Mouse (Mus musculus) MEL (cell line): Measurements from ENCODE around the gene Batf3. TPM values are rescaled to one million over a fixed set of nuclear protein-coding genes. Genes with fewer than 3 reads are reported as not detected.

Source experiments
- DNase-seq: peaks from one replicate; pipeline ENCODE4 v3.0.0; 2011; ENCODE audit warnings: low read depth, low spot score
- H3K27ac ChIP-seq: 2 replicates; pipeline ENCODE4 v1.5.1; 2012; ENCODE audit warnings: low read depth, mild to moderate bottlenecking, control low read depth, low read length, moderate library complexity; ENCODE audit not compliant: control insufficient read depth
- H3K27me3 ChIP-seq, 2 experiments: fragments of 150-350 bp in 1 of 2; sonication (generic) in 1 of 2; 2 replicates each; pipeline ENCODE4 v1.6.1; 2012; ENCODE audit warnings: low read length in 2 of 2, mild to moderate bottlenecking in 2 of 2, improper control_type of control experiment in 1 of 2, moderate library complexity in 1 of 2; ENCODE audit not compliant: insufficient read depth in 2 of 2, control insufficient read depth in 1 of 2
- H3K36me3 ChIP-seq, 2 experiments: 2 replicates each; pipeline ENCODE4 v1.6.1; 2012 to 2014; ENCODE audit warnings: low read length in 2 of 2, improper control_type of control experiment in 1 of 2, inconsistent platforms in 1 of 2, mild to moderate bottlenecking in 1 of 2; ENCODE audit not compliant: insufficient read depth in 2 of 2, control insufficient read depth in 1 of 2
- H3K4me1 ChIP-seq, 2 experiments: fragments of 150-350 bp in 1 of 2; sonication (generic) in 1 of 2; 2 replicates each; pipeline ENCODE4 v1.6.1; 2012; ENCODE audit warnings: low read length in 2 of 2, improper control_type of control experiment in 1 of 2, mild to moderate bottlenecking in 1 of 2; ENCODE audit not compliant: insufficient read depth in 2 of 2, control insufficient read depth in 1 of 2
- H3K4me3 ChIP-seq, 2 experiments: fragments of 150-350 bp in 1 of 2; sonication (generic) in 1 of 2; 2 replicates each; pipeline ENCODE4 v1.5.1; 2012; ENCODE audit warnings: low read depth in 2 of 2, low read length in 2 of 2, mild to moderate bottlenecking in 2 of 2, moderate library complexity in 2 of 2, control low read depth in 1 of 2, improper control_type of control experiment in 1 of 2; ENCODE audit not compliant: control insufficient read depth in 1 of 2, insufficient read depth in 1 of 2
- H3K79me2 ChIP-seq: 2 replicates; pipeline ENCODE4 v1.6.1; 2012; ENCODE audit warnings: mild to moderate bottlenecking, low read length, moderate library complexity; ENCODE audit not compliant: control insufficient read depth, poor library complexity, insufficient read depth
- H3K9ac ChIP-seq: 2 replicates; pipeline ENCODE4 v1.6.1; 2012; ENCODE audit warnings: low read depth, mild to moderate bottlenecking, control low read depth, low read length, moderate library complexity; ENCODE audit not compliant: control insufficient read depth, poor library complexity, severe bottlenecking
- H3K9me3 ChIP-seq: fragments of 150-350 bp; sonication (generic); replicated peaks from 2 replicates; pipeline ENCODE4 v1.6.1; 2012; ENCODE audit warnings: mild to moderate bottlenecking, low read length, improper control_type of control experiment, moderate library complexity; ENCODE audit not compliant: insufficient read depth
- CHD1 ChIP-seq: IDR thresholded peaks from 2 replicates; pipeline ENCODE4 v1.6.1; 2012; ENCODE audit warnings: low read depth, mild to moderate bottlenecking, inconsistent platforms, low read length, improper control_type of control experiment
- CHD2 ChIP-seq: IDR thresholded peaks from 2 replicates; pipeline ENCODE4 v1.6.1; 2011; ENCODE audit warnings: low read length, improper control_type of control experiment
- CTCF ChIP-seq, 3 experiments: IDR thresholded peaks in 2 of 3; conservative IDR thresholded peaks in 1 of 3; 2 replicates each; pipeline ENCODE4 v1.5.1; 2011 to 2012; ENCODE audit warnings: low read length in 3 of 3, low read depth in 2 of 3, mild to moderate bottlenecking in 2 of 3, improper control_type of control experiment in 1 of 3, inconsistent platforms in 1 of 3, mixed read lengths in 1 of 3, moderate library complexity in 1 of 3; ENCODE audit not compliant: control insufficient read depth in 1 of 3, insufficient read depth in 1 of 3, poor library complexity in 1 of 3, severe bottlenecking in 1 of 3
- ELF1 ChIP-seq: IDR thresholded peaks from 2 replicates; pipeline ENCODE4 v1.6.1; 2014; ENCODE audit warnings: low read depth, mild to moderate bottlenecking, inconsistent platforms, low read length, improper control_type of control experiment, moderate library complexity
- EP300 ChIP-seq, 2 experiments: IDR thresholded peaks; 2 replicates each; pipeline ENCODE4 v1.6.1; 2011; ENCODE audit warnings: improper control_type of control experiment in 2 of 2, low read length in 2 of 2, low read depth in 1 of 2, mild to moderate bottlenecking in 1 of 2
- ETS1 ChIP-seq: IDR thresholded peaks from 2 replicates; pipeline ENCODE4 v1.6.1; 2012; ENCODE audit warnings: low read depth, mild to moderate bottlenecking, inconsistent platforms, low read length, improper control_type of control experiment, moderate library complexity
- GABPA ChIP-seq: IDR thresholded peaks from 2 replicates; pipeline ENCODE4 v1.6.1; 2012; ENCODE audit warnings: low read depth, mild to moderate bottlenecking, inconsistent platforms, low read length, improper control_type of control experiment, moderate library complexity
- HCFC1 ChIP-seq: IDR thresholded peaks from 2 replicates; pipeline ENCODE4 v1.6.1; 2012; ENCODE audit warnings: low read depth, mild to moderate bottlenecking, inconsistent platforms, low read length, improper control_type of control experiment, moderate library complexity
- JUND ChIP-seq: IDR thresholded peaks from 2 replicates; pipeline ENCODE4 v1.6.1; 2011; ENCODE audit warnings: low read depth, mild to moderate bottlenecking, improper control_type of control experiment, low read length
- MAFK ChIP-seq: IDR thresholded peaks from 2 replicates; pipeline ENCODE4 v1.6.1; 2011; ENCODE audit warnings: low read depth, mild to moderate bottlenecking, low read length, improper control_type of control experiment, borderline replicate concordance
- MXI1 ChIP-seq: IDR thresholded peaks from 2 replicates; pipeline ENCODE4 v1.6.1; 2011; ENCODE audit warnings: mild to moderate bottlenecking, low read depth, low read length, improper control_type of control experiment
- NRF1 ChIP-seq: IDR thresholded peaks from 2 replicates; pipeline ENCODE4 v1.6.1; 2014; ENCODE audit warnings: low read depth, mild to moderate bottlenecking, inconsistent platforms, low read length, improper control_type of control experiment, moderate library complexity; ENCODE audit not compliant: poor library complexity, insufficient read depth, severe bottlenecking
- POLR2A ChIP-seq, 2 experiments: IDR thresholded peaks; 2 replicates each; pipeline ENCODE4 v1.6.1; 2011 to 2012; ENCODE audit warnings: low read length in 2 of 2, mild to moderate bottlenecking in 2 of 2, control low read depth in 1 of 2, improper control_type of control experiment in 1 of 2, low read depth in 1 of 2, moderate library complexity in 1 of 2; ENCODE audit not compliant: control insufficient read depth in 1 of 2, insufficient read depth in 1 of 2, poor library complexity in 1 of 2
- POLR2AphosphoS2 ChIP-seq: IDR thresholded peaks from 2 replicates; pipeline ENCODE4 v1.6.1; 2011; ENCODE audit warnings: low read length, improper control_type of control experiment
- POLR2AphosphoS5 ChIP-seq: IDR thresholded peaks from 2 replicates; pipeline ENCODE4 v1.6.1; 2012; ENCODE audit warnings: low read depth, borderline replicate concordance, mild to moderate bottlenecking, inconsistent platforms, low read length, moderate library complexity, mixed read lengths
- RAD21 ChIP-seq: IDR thresholded peaks from 2 replicates; pipeline ENCODE4 v1.6.1; 2011; ENCODE audit warnings: mild to moderate bottlenecking, low read depth, low read length, improper control_type of control experiment
- SIN3A ChIP-seq: IDR thresholded peaks from 2 replicates; pipeline ENCODE4 v1.6.1; 2012; ENCODE audit warnings: low read length, improper control_type of control experiment, inconsistent platforms
- SMC3 ChIP-seq: IDR thresholded peaks from 2 replicates; pipeline ENCODE4 v1.6.1; 2011; ENCODE audit warnings: low read depth, low read length, improper control_type of control experiment
- TAL1 ChIP-seq: IDR thresholded peaks from 2 replicates; pipeline ENCODE4 v1.6.1; 2012; ENCODE audit warnings: mild to moderate bottlenecking, inconsistent platforms, low read length, moderate library complexity, mixed read lengths
- TBP ChIP-seq: IDR thresholded peaks from 2 replicates; pipeline ENCODE4 v1.8.0; 2011; ENCODE audit warnings: low read depth, low read length, improper control_type of control experiment
- USF1 ChIP-seq: IDR thresholded peaks from 2 replicates; pipeline ENCODE4 v1.6.1; 2014; ENCODE audit warnings: low read depth, mild to moderate bottlenecking, inconsistent platforms, low read length, improper control_type of control experiment, moderate library complexity
- ZC3H11A ChIP-seq: IDR thresholded peaks from 2 replicates; pipeline ENCODE4 v1.6.1; 2012; ENCODE audit warnings: low read depth, mild to moderate bottlenecking, inconsistent platforms, low read length, improper control_type of control experiment
- ZKSCAN1 ChIP-seq: IDR thresholded peaks from 2 replicates; pipeline ENCODE4 v1.6.1; 2012; ENCODE audit warnings: low read depth, mild to moderate bottlenecking, inconsistent platforms, low read length, improper control_type of control experiment, moderate library complexity
- ZMIZ1 ChIP-seq: IDR thresholded peaks from 2 replicates; pipeline ENCODE4 v1.6.1; 2012; ENCODE audit warnings: low read depth, mild to moderate bottlenecking, inconsistent platforms, low read length, improper control_type of control experiment, moderate library complexity
- polyA plus RNA-seq, 2 experiments: library from polyadenylated mRNA; stranded (reverse) in 1 of 2; unstranded in 1 of 2; fragments of >175 nt in 1 of 2; fragments of >200 nt in 1 of 2; gene quantifications; 2 replicates each; pipeline versions ENCODE4 v1.2.1 to v1.2.4; 2012; ENCODE audit warnings: low replicate concordance in 2 of 2, low read depth in 1 of 2; ENCODE audit not compliant: insufficient read length in 2 of 2, insufficient read depth in 1 of 2, missing spikeins in 1 of 2
- total RNA-seq: library from RNA; depleted of rRNA; stranded (reverse); fragments of 300-350 nt; gene quantifications from 2 replicates; pipeline ENCODE4 v1.2.3, GENCODE M21; 2012

The Batf3 gene
- total and polyA plus RNA-seq, 3 experiments = 1.5 to 2.4 TPM; not detected in 1

DNA sequence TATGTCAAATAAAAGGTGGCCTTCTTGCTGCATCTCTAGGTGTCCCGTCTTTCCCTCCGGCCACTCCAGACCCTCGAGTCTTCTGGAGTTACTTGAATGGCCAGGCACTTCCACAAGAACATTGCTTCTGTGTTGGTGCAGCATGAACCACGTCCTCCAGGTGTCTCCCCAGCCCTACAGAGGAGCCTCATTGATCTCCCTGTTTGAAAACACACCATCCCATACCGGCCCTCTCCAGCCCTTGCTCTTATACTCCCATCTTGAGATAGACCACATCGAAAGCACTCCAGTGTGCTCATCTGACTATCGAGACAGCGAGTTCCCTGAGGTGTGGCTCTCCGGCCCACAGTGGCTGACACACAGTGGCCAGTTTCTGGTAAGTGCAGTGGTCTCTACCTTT, 2.6 kb upstream of the Batf3 start:
- TF ChIP-seq TBP (no peak), EP300 (IDR thresholded peaks at IDR 0.05; ENCODE audit: low read depth in 1 of 2, low read length in 2 of 2) (no peak), SIN3A (no peak), POLR2AphosphoS2 (no peak), ELF1 (no peak), POLR2AphosphoS5 (no peak), CHD1 (no peak), NRF1 (no peak), RAD21 (peak; percentile 72), GABPA (no peak), JUND (no peak), ZMIZ1 (no peak), ZKSCAN1 (no peak), ZC3H11A (peak; percentile 67), CHD2 (no peak), SMC3 (peak; percentile 63), HCFC1 (no peak), POLR2A (IDR thresholded peaks at IDR 0.05; ENCODE audit: control insufficient read depth in 1 of 2, insufficient read depth in 1 of 2, low read depth in 1 of 2, low read length in 2 of 2, poor library complexity in 1 of 2) (no peak), TAL1 (no peak), MXI1 (no peak), MAFK (no peak), USF1 (no peak), ETS1 (no peak), CTCF (IDR thresholded peaks at IDR 0.05 in 2 of 3, conservative IDR thresholded peaks at IDR 0.05 in 1 of 3; ENCODE audit: control insufficient read depth in 1 of 3, insufficient read depth in 1 of 3, low read depth in 2 of 3, low read length in 3 of 3, poor library complexity in 1 of 3, severe bottlenecking in 1 of 3) (peak; percentile 24 to 63 (median 58))
- H3K79me2 ChIP-seq = no peaks in the 10 kb centered on the region
- no peak overlapping the region for H3K9ac ChIP-seq
- peaks cover 0 to 14% of the 10 kb centered on the region in 2 experiments; a peak in 2 of 4 replicates for H3K36me3 ChIP-seq
- DNase-seq = peak; percentile 45
- no peak overlapping the region for H3K27ac ChIP-seq
- H3K4me3 ChIP-seq = no peak overlapping the region
- H3K4me1 ChIP-seq = peaks cover 12 to 49% of the 10 kb centered on the region in 2 experiments
- H3K9me3 ChIP-seq = no peaks in the 10 kb centered on the region
- H3K27me3 ChIP-seq = no peaks in the 10 kb centered on the region
